Mouse (Mus musculus): Measurements from ENCODE around the gene Sri. TPM values are rescaled to one million over a fixed set of nuclear protein-coding genes. Genes with fewer than 3 reads are reported as not detected.

The Sri gene
- polyA plus RNA-seq, 1 experiment, result 206 TPM

GRCm38 (mm10) chr5:8082800-8083509 lies 37.1 kb downstream of the Sri start:
- no peak for TF ChIP-seq GATA1 (IDR thresholded peaks at IDR 0.05; ENCODE audit: low read length)

- TF ChIP-seq GATA1 (IDR thresholded peaks at IDR 0.05; ENCODE audit: low read length), result no peak
These were observed 39.8 kb downstream of the Sri start for GRCm38 (mm10) chr5:8085661-8086060.

GRCm38 (mm10) chr5:8088147-8088546 lies 42.3 kb downstream of the Sri start:
- TF ChIP-seq GATA1 (IDR thresholded peaks at IDR 0.05; ENCODE audit: low read length), result no peak

DNA sequence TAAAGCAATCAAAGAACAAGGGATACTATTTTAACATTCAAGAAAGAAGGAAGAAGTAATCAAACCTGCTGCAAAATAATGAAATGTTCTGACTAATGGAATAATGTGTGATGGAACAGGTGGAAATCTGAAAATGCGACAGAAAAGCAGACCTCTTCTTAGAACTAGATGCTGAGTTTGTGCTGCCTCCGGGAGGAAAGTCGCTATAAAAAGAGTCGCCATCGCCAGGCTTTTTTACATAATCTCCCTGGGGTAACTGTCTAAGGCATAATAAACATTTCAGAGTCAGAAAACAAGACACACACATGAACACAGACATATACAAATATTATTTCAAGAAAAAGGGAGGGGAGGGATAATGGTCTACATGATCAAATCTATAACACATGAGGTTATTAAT lies 49.0 kb downstream of the Sri start:
- TF ChIP-seq GATA1 (IDR thresholded peaks at IDR 0.05; ENCODE audit: low read length), result no peak

DNA sequence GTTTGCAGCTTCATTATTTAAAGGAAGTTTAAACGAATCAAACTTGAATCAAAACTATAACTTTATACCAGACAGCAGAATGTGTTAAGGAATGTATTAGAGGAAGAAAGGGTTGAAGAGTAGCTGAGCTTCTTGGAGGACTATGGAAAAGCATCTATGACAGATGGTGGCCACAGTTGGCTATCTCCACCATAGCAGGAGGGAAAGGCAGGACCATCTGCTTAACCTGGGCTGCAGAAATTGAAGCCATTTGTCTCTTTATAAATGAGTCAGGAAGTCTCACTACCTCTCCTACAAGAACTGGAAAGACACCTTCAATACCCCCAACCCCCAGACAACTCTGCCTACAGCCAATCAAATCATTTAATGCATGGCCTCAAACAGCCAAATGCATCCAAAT lies 49.8 kb downstream of the Sri start:
- no peak for TF ChIP-seq GATA1 (IDR thresholded peaks at IDR 0.05; ENCODE audit: low read length)

DNA sequence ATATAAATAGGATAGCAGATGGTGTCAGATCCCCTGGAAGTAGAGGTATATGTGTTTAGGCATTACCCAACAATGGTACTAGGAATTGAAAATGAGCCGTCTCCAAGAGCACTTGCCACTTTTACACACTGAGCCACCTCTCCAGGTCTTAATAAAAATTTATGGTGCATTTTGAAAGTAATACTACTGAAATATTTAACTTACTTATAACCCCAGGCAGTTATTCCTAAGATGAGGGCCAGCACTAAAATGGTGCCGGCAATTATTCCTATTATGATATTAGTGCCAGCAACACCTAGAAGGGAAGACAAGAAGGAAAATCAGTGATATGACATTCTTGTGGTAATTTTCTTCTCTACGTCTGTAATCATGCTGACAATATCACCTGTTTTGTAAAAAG lies 65.8 kb downstream of the Sri start:
- TF ChIP-seq GATA1 (IDR thresholded peaks at IDR 0.05; ENCODE audit: low read length), result no peak

GRCm38 (mm10) chr5:8112246-8112645 lies 66.4 kb downstream of the Sri start:
- TF ChIP-seq GATA1 (IDR thresholded peaks at IDR 0.05; ENCODE audit: low read length), result no peak

- TF ChIP-seq GATA1 (IDR thresholded peaks at IDR 0.05; ENCODE audit: low read length), result no peak
These were observed 70.8 kb downstream of the Sri start for GRCm38 (mm10) chr5:8116561-8117168.

Other genes with a start within 250 kb of the Sri start
- gene Steap4, start 85.6 kb upstream of the Sri start, polyA plus RNA-seq (2012), result not detected in 2 replicates